Mouse (Mus musculus): ENCODE data around the gene Nemf.

DNA sequence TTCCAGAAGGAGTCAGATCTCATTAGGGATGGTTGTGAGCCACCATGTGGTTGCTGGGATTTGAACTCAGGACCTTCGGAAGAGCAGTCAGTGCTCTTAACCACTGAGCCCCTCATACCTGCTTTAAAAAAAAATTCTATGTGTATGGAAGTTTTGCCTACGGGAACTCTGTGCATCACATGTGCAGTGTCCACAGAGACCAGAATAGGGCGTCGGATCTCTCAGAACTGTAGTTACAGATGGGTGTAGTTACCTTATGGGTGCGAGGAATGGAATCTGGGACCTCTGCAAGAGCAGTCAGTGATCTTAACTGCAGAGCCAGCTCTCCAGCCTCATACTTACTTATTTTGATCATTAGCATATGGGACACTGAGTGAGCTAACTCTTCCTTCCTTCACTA lies 94.7 kb downstream of the Nemf start:
- TF ChIP-seq POLR2AphosphoS2 (IDR thresholded peaks at IDR 0.05; ENCODE audit: low read depth, low read length), result no peak
- no peak for TF ChIP-seq CTCF (conservative IDR thresholded peaks at IDR 0.05 in 1 of 2, IDR thresholded peaks at IDR 0.05 in 1 of 2; ENCODE audit: low read depth in 2 of 2, low read length in 2 of 2)
- no peak for TF ChIP-seq GABPA (IDR thresholded peaks at IDR 0.05; ENCODE audit: insufficient replicate concordance, low read depth, low read length)
- TF ChIP-seq POLR2A (IDR thresholded peaks at IDR 0.05; ENCODE audit: low read depth, low read length), result no peak
- no peak for TF ChIP-seq BHLHE40 (IDR thresholded peaks at IDR 0.05; ENCODE audit: low read depth, low read length)
- TF ChIP-seq EP300 (IDR thresholded peaks at IDR 0.05; ENCODE audit: low read length), result no peak
- TF ChIP-seq USF1 (IDR thresholded peaks at IDR 0.05; ENCODE audit: low read depth, low read length), result no peak

All from CH12.LX (cell line).